Mouse (Mus musculus) gastrocnemius, postnatal 4 days (tissue): ENCODE results near the gene Acbd4. TPM values are rescaled to one million over a fixed set of nuclear protein-coding genes. Genes with fewer than 3 reads are reported as not detected.
A peak's percentile ranks its signal among the peaks of the same experiment; 100 is the strongest.

Source experiments
- DNase-seq, 2 experiments: peaks; one replicate each; pipeline ENCODE4 v3.0.0; 2021 to 2022; ENCODE audit warnings: low spot score in 2 of 2, mixed read lengths in 2 of 2
- total RNA-seq, 2 experiments: library from RNA; stranded (reverse); gene quantifications; 2 replicates each; pipeline ENCODE4 v1.2.3; 2021

Gene Acbd4
- total RNA-seq, 2 experiments from 2014 or later = 45.0 to 53.0 TPM

GRCm38 (mm10) chr11:103112552-103112912 is 11.1 kb downstream of the Acbd4 start:
- DNase-seq = no peak

- no peak for DNase-seq
Observed at GRCm38 (mm10) chr11:103113005-103113404, 11.5 kb downstream of the Acbd4 start.

- no peak for DNase-seq
Observed at GRCm38 (mm10) chr11:103113771-103114170, 12.3 kb downstream of the Acbd4 start.

- DNase-seq = no peak
Observed at GRCm38 (mm10) chr11:103114270-103114943, 12.9 kb downstream of the Acbd4 start.

- DNase-seq = peak; percentile 53 to 77
Observed at GRCm38 (mm10) chr11:103115163-103116007, 13.9 kb downstream of the Acbd4 start.

GRCm38 (mm10) chr11:103116008-103116818 is 14.7 kb downstream of the Acbd4 start, which contains the start of gene Hexim1:
Hexim1 (plus strand) TSS chr11:103116231.
- peak; percentile 98 to 99 for DNase-seq

GRCm38 (mm10) chr11:103116959-103117590 is 15.6 kb downstream of the Acbd4 start:
- DNase-seq = peak in 1 of 2 experiments; percentile 82

GRCm38 (mm10) chr11:103117591-103118009 is 16.1 kb downstream of the Acbd4 start:
- peak in 1 of 2 experiments; percentile 61 for DNase-seq

GRCm38 (mm10) chr11:103118866-103119265 is 17.4 kb downstream of the Acbd4 start:
- no peak for DNase-seq

GRCm38 (mm10) chr11:103119609-103120008 is 18.1 kb downstream of the Acbd4 start:
- DNase-seq = no peak

- no peak for DNase-seq
Observed at GRCm38 (mm10) chr11:103120315-103120714, 18.8 kb downstream of the Acbd4 start.

- peak; percentile 65 to 74 for DNase-seq
Observed at GRCm38 (mm10) chr11:103131701-103132575, 30.5 kb downstream of the Acbd4 start, which contains the start of gene Hexim2. Hexim2 (plus strand) TSS chr11:103132429.

- peak; percentile 99 to 100 for DNase-seq
Observed at GRCm38 (mm10) chr11:103132576-103133455, 31.3 kb downstream of the Acbd4 start.

GRCm38 (mm10) chr11:103133456-103134185 is 32.1 kb downstream of the Acbd4 start:
- DNase-seq = no peak

GRCm38 (mm10) chr11:103134221-103134620 is 32.7 kb downstream of the Acbd4 start:
- no peak for DNase-seq

GRCm38 (mm10) chr11:103136039-103136577 is 34.6 kb downstream of the Acbd4 start:
- no peak for DNase-seq

GRCm38 (mm10) chr11:103139951-103140762 is 38.7 kb downstream of the Acbd4 start:
- no peak for DNase-seq
